Mouse (Mus musculus): ENCODE data around the gene Oxnad1.

DNA sequence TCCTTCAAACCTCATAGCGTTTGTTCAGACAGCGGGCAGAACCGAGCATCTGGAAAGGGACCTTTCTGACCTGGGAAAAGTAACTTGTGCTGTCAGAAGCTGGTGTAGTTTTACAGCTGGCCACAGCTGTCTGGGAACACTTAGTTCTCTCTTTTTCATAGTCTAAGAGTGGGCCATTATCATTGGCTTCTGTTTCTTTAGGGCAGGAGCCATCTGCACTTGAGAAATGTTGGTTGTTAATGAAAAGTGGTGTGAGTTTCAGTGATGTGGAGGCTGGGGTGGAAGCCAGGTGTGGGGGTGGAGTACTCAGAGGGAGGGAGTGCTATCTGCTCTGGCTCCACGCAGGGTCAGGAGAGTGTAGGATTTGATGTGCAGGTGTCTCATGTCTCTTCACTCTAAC is 6.0 kb downstream of the Oxnad1 start:
- TF ChIP-seq CTCF (IDR thresholded peaks at IDR 0.05; ENCODE audit: borderline replicate concordance, insufficient read depth, low read length) (no peak), POLR2A (IDR thresholded peaks at IDR 0.05; ENCODE audit: low read depth, low read length) (no peak)
